Mouse (Mus musculus): Measurements from ENCODE around the gene Olfr32. TPM values are rescaled to one million over a fixed set of nuclear protein-coding genes. Genes with fewer than 3 reads are reported as not detected.
"Not testable (repeated sequence)": the region's sequence is repeated elsewhere in the genome, so short reads cannot be mapped to it uniquely, and the experiment has no call there.

Olfr32 gene
- not detected in 2 replicates for polyA plus RNA-seq (2015; fragmentation: Nextera tagmentation; extraction: Ambion mirVana)

DNA sequence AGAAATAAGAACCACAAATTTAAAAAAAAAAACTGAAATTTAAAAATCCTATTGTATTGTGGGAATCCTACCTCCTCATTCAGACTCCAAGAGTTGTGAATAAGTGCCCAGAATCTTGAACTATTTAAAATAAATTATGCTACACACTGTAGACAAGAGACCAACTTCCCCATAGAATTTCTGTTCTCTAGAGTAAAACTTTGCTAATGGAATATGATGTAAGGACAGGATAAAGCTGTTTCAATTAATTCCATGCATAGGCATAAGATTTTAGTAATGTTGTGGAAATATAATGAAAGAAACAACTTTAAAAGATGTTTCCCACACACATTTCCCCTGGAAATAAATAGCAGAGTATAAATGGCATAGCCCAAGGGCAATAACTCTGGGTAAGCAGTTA lies at the start of gene Olfr32:
TSS of gene Olfr32 (minus strand) at position 101 of the 400 bp plus-strand sequence.
- Histone ChIP-seq H3K4me1 (no peaks in the 10 kb centered on the region), H3K27me3 (no peaks in the 10 kb centered on the region), H3K9me3 (no peaks in the 10 kb centered on the region), H3K36me3 (no peaks in the 10 kb centered on the region), H3K27ac (no peak within 1 kb of the TSS), H3K4me2 (no peak within 1 kb of the TSS), H3K4me3 (no peak within 1 kb of the TSS), H3K9ac (no peak within 1 kb of the TSS)
- ATAC-seq (ENCODE audit: insufficient number of reproducible peaks, low FRiP score, low TSS enrichment, low read depth) = no peak

DNA sequence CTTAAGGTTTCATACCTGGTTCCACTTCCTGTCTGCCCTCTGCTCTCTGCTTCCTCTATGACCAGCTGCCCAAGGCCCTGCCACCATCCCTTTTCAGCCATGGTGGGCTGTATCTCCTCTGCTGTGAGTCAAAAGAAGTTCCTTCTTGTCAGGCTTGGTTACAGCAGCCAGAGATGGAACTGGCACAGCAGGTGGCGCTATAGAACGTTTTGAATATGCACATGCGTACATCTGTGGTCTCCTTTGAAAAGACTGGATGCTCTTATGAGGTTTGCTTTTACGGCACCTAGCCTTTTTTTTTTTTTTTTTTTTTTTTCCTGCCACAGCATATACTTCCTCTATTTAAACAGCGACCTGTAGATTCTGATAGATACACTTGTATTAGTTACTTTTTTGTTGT lies 45.0 kb upstream of the Olfr32 start:
- WGBS = no CpG with 5 or more reads among the region's 5 CpGs
- H3K4me3 ChIP-seq; H3K36me3 ChIP-seq; H3K4me2 ChIP-seq; H3K27me3 ChIP-seq; ATAC-seq (ENCODE audit: insufficient number of reproducible peaks, low FRiP score, low TSS enrichment, low read depth); H3K27ac ChIP-seq; H3K9me3 ChIP-seq; H3K9ac ChIP-seq; H3K4me1 ChIP-seq: not testable (repeated sequence)

GRCm38 (mm10) chr2:90186082-90186481 lies 44.0 kb upstream of the Olfr32 start:
- H3K4me2 ChIP-seq; H3K4me1 ChIP-seq; H3K36me3 ChIP-seq; ATAC-seq (ENCODE audit: insufficient number of reproducible peaks, low FRiP score, low TSS enrichment, low read depth); H3K27ac ChIP-seq; H3K9ac ChIP-seq; H3K4me3 ChIP-seq; H3K9me3 ChIP-seq; H3K27me3 ChIP-seq: not testable (repeated sequence)
- no CpG with 5 or more reads among the region's 4 CpGs for WGBS

DNA sequence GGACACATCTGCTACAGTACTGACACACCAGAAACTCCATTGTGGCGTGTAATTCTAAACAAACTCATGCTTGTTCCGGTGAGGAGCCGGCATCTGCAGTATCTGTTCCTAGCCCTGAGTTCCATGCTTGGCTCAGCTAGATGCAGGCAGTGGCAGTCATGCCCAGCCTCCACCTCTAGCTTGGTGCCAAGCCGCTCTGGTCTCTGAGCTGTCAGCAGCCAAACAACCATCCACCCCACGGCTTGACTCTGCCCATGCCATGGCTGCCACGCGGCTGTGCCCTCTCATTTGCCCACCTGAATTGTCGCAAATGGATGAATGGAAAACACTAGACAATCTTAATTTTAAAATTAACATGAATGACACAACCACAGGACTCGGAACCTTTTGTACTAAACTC lies 11.8 kb upstream of the Olfr32 start:
- 88% methylated on average over 9 of the region's 9 CpGs for WGBS
- no peak overlapping the region for H3K9ac ChIP-seq
- ATAC-seq (ENCODE audit: insufficient number of reproducible peaks, low FRiP score, low TSS enrichment, low read depth) = no peak
- no peaks in the 10 kb centered on the region for H3K4me1 ChIP-seq
- no peaks in the 10 kb centered on the region for H3K36me3 ChIP-seq
- H3K4me3 ChIP-seq = no peak overlapping the region
- H3K27me3 ChIP-seq = no peaks in the 10 kb centered on the region
- no peak overlapping the region for H3K27ac ChIP-seq
- no peaks in the 10 kb centered on the region for H3K9me3 ChIP-seq
- no peak overlapping the region for H3K4me2 ChIP-seq

- H3K27ac ChIP-seq = no peak within 1 kb of the TSS
Observed at GRCm38 (mm10) chr2:90152991-90153390, 10.9 kb upstream of the Olfr32 start, which contains the start of gene Olfr1270. Olfr1270 (minus strand) TSS chr2:90153091.

DNA sequence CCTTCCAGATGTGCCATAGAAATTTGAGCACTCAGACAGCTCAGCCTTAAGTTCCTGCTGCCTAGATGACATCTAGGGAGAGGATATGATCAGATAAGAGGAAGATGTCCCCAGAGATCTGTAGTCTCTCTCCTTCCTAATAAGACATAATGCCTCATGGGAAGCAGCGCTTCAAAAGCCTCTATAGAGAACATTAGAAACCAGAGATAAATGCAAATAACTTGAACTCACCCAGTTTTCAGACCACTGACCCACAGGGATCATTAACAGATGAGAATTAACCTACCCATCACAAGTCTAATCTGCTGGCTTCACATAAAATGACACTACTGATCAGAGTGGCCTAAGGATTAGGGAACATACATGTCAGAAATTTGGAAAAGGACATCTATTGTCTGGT lies 20.8 kb downstream of the Olfr32 start, which contains the start of gene Olfr1269:
TSS of gene Olfr1269 (minus strand) at position 101 of the 400 bp plus-strand sequence.
- no peaks in the 10 kb centered on the region for H3K9me3 ChIP-seq
- H3K27ac ChIP-seq = no peak within 1 kb of the TSS
- no peaks in the 10 kb centered on the region for H3K36me3 ChIP-seq
- WGBS = 77% methylated on average over 1 of the region's 1 CpGs
- no peak within 1 kb of the TSS for H3K4me2 ChIP-seq
- H3K4me3 ChIP-seq = no peak within 1 kb of the TSS
- no peak within 1 kb of the TSS for H3K9ac ChIP-seq
- no peaks in the 10 kb centered on the region for H3K27me3 ChIP-seq
- no peak for ATAC-seq (ENCODE audit: insufficient number of reproducible peaks, low FRiP score, low TSS enrichment, low read depth)
- no peaks in the 10 kb centered on the region for H3K4me1 ChIP-seq

More at GRCm38 (mm10) chr2:90152991-90153390, 10.9 kb upstream of the Olfr32 start, which contains the start of gene Olfr1270:
- Histone ChIP-seq H3K4me2 (no peak within 1 kb of the TSS), H3K9ac (no peak within 1 kb of the TSS), H3K4me1 (no peaks in the 10 kb centered on the region), H3K27me3 (no peaks in the 10 kb centered on the region), H3K4me3 (no peak within 1 kb of the TSS), H3K36me3 (no peaks in the 10 kb centered on the region), H3K9me3 (no peaks in the 10 kb centered on the region)
- no peak for ATAC-seq (ENCODE audit: insufficient number of reproducible peaks, low FRiP score, low TSS enrichment, low read depth)
- 79% methylated on average over 3 of the region's 3 CpGs for WGBS

Other genes with a start within 250 kb of the Olfr32 start
- not detected in 2 replicates for gene Olfr1258, start 215.0 kb downstream of the Olfr32 start, polyA plus RNA-seq (2015; fragmentation: Nextera tagmentation; extraction: Ambion mirVana)
- not detected in 2 replicates for gene Olfr1259, start 193.6 kb downstream of the Olfr32 start, polyA plus RNA-seq (2015; fragmentation: Nextera tagmentation; extraction: Ambion mirVana)
- not detected in 2 replicates for gene Olfr1260, start 168.0 kb downstream of the Olfr32 start, polyA plus RNA-seq (2015; fragmentation: Nextera tagmentation; extraction: Ambion mirVana)
- not detected in 2 replicates for gene Olfr1261, start 151.1 kb downstream of the Olfr32 start, polyA plus RNA-seq (2015; fragmentation: Nextera tagmentation; extraction: Ambion mirVana)
- not detected in 2 replicates for gene Olfr1262, start 142.2 kb downstream of the Olfr32 start, polyA plus RNA-seq (2015; fragmentation: Nextera tagmentation; extraction: Ambion mirVana)
- gene Olfr1263, start 130.2 kb downstream of the Olfr32 start, polyA plus RNA-seq (2015; fragmentation: Nextera tagmentation; extraction: Ambion mirVana) = not detected in 2 replicates
- not detected in 2 replicates for gene Olfr1264, start 116.7 kb downstream of the Olfr32 start, polyA plus RNA-seq (2015; fragmentation: Nextera tagmentation; extraction: Ambion mirVana)
- not detected in 2 replicates for gene Olfr1265, start 107.0 kb downstream of the Olfr32 start, polyA plus RNA-seq (2015; fragmentation: Nextera tagmentation; extraction: Ambion mirVana)
- gene Olfr140, start 78.7 kb downstream of the Olfr32 start, polyA plus RNA-seq (2015; fragmentation: Nextera tagmentation; extraction: Ambion mirVana) = not detected in 2 replicates
- gene Olfr1269, start 20.9 kb downstream of the Olfr32 start, polyA plus RNA-seq (2015; fragmentation: Nextera tagmentation; extraction: Ambion mirVana) = not detected in 2 replicates
- not detected in 2 replicates for gene Olfr1270, start 10.8 kb upstream of the Olfr32 start, polyA plus RNA-seq (2015; fragmentation: Nextera tagmentation; extraction: Ambion mirVana)
- not detected in 2 replicates for gene Olfr1506, start 82.2 kb upstream of the Olfr32 start, polyA plus RNA-seq (2015; fragmentation: Nextera tagmentation; extraction: Ambion mirVana)
- not detected in 2 replicates for gene Olfr142, start 115.3 kb upstream of the Olfr32 start, polyA plus RNA-seq (2015; fragmentation: Nextera tagmentation; extraction: Ambion mirVana)
- gene Olfr1271, start 128.7 kb upstream of the Olfr32 start, polyA plus RNA-seq (2015; fragmentation: Nextera tagmentation; extraction: Ambion mirVana) = not detected in 2 replicates
- gene Olfr1272, start 150.5 kb upstream of the Olfr32 start, polyA plus RNA-seq (2015; fragmentation: Nextera tagmentation; extraction: Ambion mirVana) = not detected in 2 replicates
- not detected in 2 replicates for gene Gm13769, start 179.9 kb upstream of the Olfr32 start, polyA plus RNA-seq (2015; fragmentation: Nextera tagmentation; extraction: Ambion mirVana)

All from limb, embryonic 15.5 days (tissue).